17 mouse cellular contexts compared by ENCODE assay signal in the genomic region with DNA sequence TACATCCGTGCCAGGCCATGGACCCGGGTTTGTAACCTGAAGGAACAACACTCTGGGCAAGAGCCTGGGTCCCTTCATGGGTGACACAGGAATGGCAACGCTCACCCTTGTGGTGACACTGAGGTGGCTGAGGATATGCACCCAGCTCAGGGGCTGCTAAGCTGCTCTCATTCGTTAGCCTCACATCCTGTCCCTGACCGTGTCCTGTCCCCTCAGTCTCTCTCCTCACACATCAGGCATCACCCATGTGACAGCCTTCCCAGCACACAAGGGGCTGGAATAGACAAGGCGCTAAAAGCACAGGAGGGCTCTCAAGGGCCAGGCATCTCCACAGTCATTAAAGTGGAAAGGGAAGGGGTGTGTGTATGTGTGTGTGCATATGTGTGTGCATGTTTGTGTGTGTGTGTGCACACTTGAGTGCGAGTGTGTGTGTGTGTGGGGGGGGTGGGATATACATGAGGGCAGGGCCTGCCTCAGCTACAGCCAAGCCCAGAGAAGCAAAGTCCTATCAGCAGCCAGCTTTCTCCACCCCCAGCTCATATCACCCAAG. TPM values are rescaled to one million over a fixed set of nuclear protein-coding genes. Genes with fewer than 3 reads are reported as not detected.
DNase-seq lines count a peak whose midpoint lies in the region; ATAC-seq and TF ChIP-seq lines count a peak whose summit lies in the region.
"Had no signal": no experiment of that assay in that cellular context is flagged by ENCODE, and none has a peak within 500 bp of the region (broad histone marks: within the 10 kb centered on the region; RNA-seq: fewer than 3 reads in every experiment).

No protein-coding gene starts in this region.

- no peak for TF ChIP-seq POLR2A in CH12.LX (IDR thresholded peaks at IDR 0.05; ENCODE audit: low read depth, low read length)

- no peaks in the 10 kb centered on the region for H3K36me3 ChIP-seq in heart, embryonic 13.5 days
- no peaks in the 10 kb centered on the region for H3K36me3 ChIP-seq in lung, postnatal 0 days (ENCODE audit: insufficient read depth, low read length)
- H3K36me3 ChIP-seq in CH12.LX (replicated peaks in 1 of 2; ENCODE audit: control insufficient read depth in 1 of 2, insufficient read depth in 1 of 2, low read length in 1 of 2): peaks cover 4 to 53% of the 10 kb centered on the region in 2 experiments
- H3K36me3 ChIP-seq in kidney, embryonic 15.5 days: no peaks in the 10 kb centered on the region
- H3K36me3 ChIP-seq: embryonic facial prominence, embryonic 15.5 days; forebrain, embryonic 12.5 days had no signal

- in situ Hi-C loops in CH12.LX (cut with MboI; ENCODE audit: low pct_ligation_motif_present, low pct_unique_long_range_greater_than_20kb, low sequenced_read_pairs): loop anchor here (10.0 to 25.0 kb wide), 3 partner anchors 167 to 790 kb away; partner anchors contain the start of gene Cpn2

- H3K79me2 ChIP-seq in CH12.LX (replicated peaks; ENCODE audit: control insufficient read depth, extremely low read depth, insufficient read depth, poor library complexity, severe bottlenecking): no peaks in the 10 kb centered on the region; the same call in 1 of the 2 replicates

- dilution Hi-C loops in CH12.LX (cut with MboI; ENCODE audit: extremely low pct_ligation_motif_present, extremely low pct_unique_long_range_greater_than_20kb, low sequenced_read_pairs): no loop called here

- H3K4me2 ChIP-seq in heart, embryonic 13.5 days: no peak overlapping the region
- no peak overlapping the region for H3K4me2 ChIP-seq in lung, postnatal 0 days (replicated peaks; ENCODE audit: low read depth, low read length)
- H3K4me2 ChIP-seq in CH12.LX (ENCODE audit: insufficient read depth, low read depth, poor library complexity, severe bottlenecking): no peak overlapping the region
- no peak overlapping the region for H3K4me2 ChIP-seq in kidney, embryonic 15.5 days
- H3K4me2 ChIP-seq: embryonic facial prominence, embryonic 15.5 days; forebrain, embryonic 12.5 days; hindbrain, embryonic 14.5 days had no signal

- peak; percentile 1 for TF ChIP-seq RAD21 in CH12.LX (IDR thresholded peaks at IDR 0.05; ENCODE audit: low read depth, low read length)

- H3K27me3 ChIP-seq in heart, embryonic 13.5 days (replicated peaks): no peaks in the 10 kb centered on the region
- H3K27me3 ChIP-seq in lung, postnatal 0 days (replicated peaks; ENCODE audit: insufficient read depth, low read length): no peaks in the 10 kb centered on the region
- no peaks in the 10 kb centered on the region for H3K27me3 ChIP-seq in CH12.LX (replicated peaks)
- H3K27me3 ChIP-seq in kidney, embryonic 15.5 days: no peaks in the 10 kb centered on the region
- H3K27me3 ChIP-seq: embryonic facial prominence, embryonic 15.5 days; forebrain, embryonic 12.5 days had no signal

- peaks cover 51% of the 10 kb centered on the region for H3K4me1 ChIP-seq in heart, embryonic 13.5 days
- H3K4me1 ChIP-seq in lung, postnatal 0 days (ENCODE audit: insufficient read depth, low read depth, low read length): 0 out of 2 replicates have a peak, but pooled peaks cover 4% of the 10 kb centered on the region
- H3K4me1 ChIP-seq in CH12.LX (ENCODE audit: control insufficient read depth in 1 of 2, insufficient read depth in 2 of 2): peaks cover 17 to 55% of the 10 kb centered on the region in 2 experiments
- H3K4me1 ChIP-seq in kidney, embryonic 15.5 days: peaks cover 8% of the 10 kb centered on the region; the same call in 1 of the 2 replicates
- H3K4me1 ChIP-seq: forebrain, embryonic 12.5 days had no signal

- H3K9me3 ChIP-seq in heart, embryonic 13.5 days: no peaks in the 10 kb centered on the region
- no peaks in the 10 kb centered on the region for H3K9me3 ChIP-seq in lung, postnatal 0 days (ENCODE audit: low read length)
- H3K9me3 ChIP-seq in CH12.LX (replicated peaks; ENCODE audit: low read length): no peaks in the 10 kb centered on the region
- no peaks in the 10 kb centered on the region for H3K9me3 ChIP-seq in kidney, embryonic 15.5 days (replicated peaks)
- H3K9me3 ChIP-seq: embryonic facial prominence, embryonic 15.5 days; forebrain, embryonic 12.5 days had no signal

- H3K9ac ChIP-seq in heart, embryonic 13.5 days: peak overlapping the region; percentile 11; the same call in 1 of the 2 replicates
- H3K9ac ChIP-seq in lung, postnatal 0 days (replicated peaks; ENCODE audit: low read depth): no peak overlapping the region
- no peak overlapping the region for H3K9ac ChIP-seq in CH12.LX (ENCODE audit: insufficient read depth, low read depth)
- H3K9ac ChIP-seq in kidney, embryonic 15.5 days: no peak overlapping the region
- H3K9ac ChIP-seq: embryonic facial prominence, embryonic 15.5 days; forebrain, embryonic 12.5 days; hindbrain, embryonic 14.5 days had no signal

- 36% methylated on average over 7 of the region's 7 CpGs for WGBS in heart, embryonic 13.5 days
- WGBS in lung, postnatal 0 days: 51% methylated on average over 7 of the region's 7 CpGs
- WGBS in kidney, embryonic 15.5 days: 64% methylated on average over 7 of the region's 7 CpGs

- no peak for TF ChIP-seq EP300 in lung, postnatal 0 days (IDR thresholded peaks at IDR 0.05)
- no peak for TF ChIP-seq EP300 in CH12.LX (IDR thresholded peaks at IDR 0.05; ENCODE audit: low read length)

- H3K27ac ChIP-seq in heart, embryonic 13.5 days (replicated peaks): peak overlapping the region; percentile 13; the same call in 1 of the 2 replicates
- H3K27ac ChIP-seq in lung, postnatal 0 days (ENCODE audit: low read length): no peak overlapping the region
- no peak overlapping the region for H3K27ac ChIP-seq in CH12.LX (ENCODE audit: insufficient read depth, low read depth)
- H3K27ac ChIP-seq in kidney, embryonic 15.5 days: no peak overlapping the region
- H3K27ac ChIP-seq: forebrain, embryonic 12.5 days; hindbrain, embryonic 14.5 days had no signal

- no peak overlapping the region for H3K4me3 ChIP-seq in heart, embryonic 13.5 days
- H3K4me3 ChIP-seq in lung, postnatal 0 days (ENCODE audit: low read depth, low read length): no peak overlapping the region
- no peak overlapping the region for H3K4me3 ChIP-seq in CH12.LX (replicated peaks in 1 of 3; ENCODE audit: low read depth in 2 of 3, low read length in 2 of 3, poor library complexity in 1 of 3)
- no peak overlapping the region for H3K4me3 ChIP-seq in kidney, embryonic 15.5 days (replicated peaks)
- H3K4me3 ChIP-seq: embryonic facial prominence, embryonic 15.5 days; forebrain, embryonic 12.5 days had no signal

- ATAC-seq in heart, embryonic 13.5 days (ENCODE audit: extremely low read depth, insufficient number of reproducible peaks, low FRiP score, low TSS enrichment): no peak; the same call in 1 of the 2 replicates
- no peak for ATAC-seq in lung, postnatal 0 days
- no peak for ATAC-seq in kidney, embryonic 15.5 days (replicated peaks; ENCODE audit: low FRiP score)
- ATAC-seq: CD4-positive, CD25-positive, alpha-beta regulatory T cell, adult 4 months had no signal

- peak; percentile 18; the same call in 1 of the 2 replicates for TF ChIP-seq CTCF in lung, postnatal 0 days (IDR thresholded peaks at IDR 0.05)
- TF ChIP-seq CTCF in CH12.LX (conservative IDR thresholded peaks at IDR 0.05 in 1 of 2, IDR thresholded peaks at IDR 0.05 in 1 of 2; ENCODE audit: low read depth in 2 of 2, low read length in 2 of 2): no peak

- DNase-seq in heart, adult 18-20 months: no peak
- DNase-seq in lung, postnatal 0 days (ENCODE audit: low spot score): no peak
- no peak for DNase-seq in lung, postnatal 4 days
- DNase-seq in 416B (ENCODE audit: low read depth) (peak; percentile 21), CH12.LX (ENCODE audit: extremely low read depth) (no peak)
- DNase-seq in urinary bladder, adult 18-20 months (ENCODE audit: low spot score in 2 of 2): no peak
- DNase-seq: cerebellum, adult 9-10 months; gastrocnemius, postnatal 36 days; kidney, adult 18-20 months; layer of hippocampus, adult 9-11 months; thymus, postnatal 4 days had no signal

TF ChIP-seq in CH12.LX, 34 proteins besides CTCF, POLR2A, EP300 and RAD21:
- no peak for TF ChIP-seq BHLHE40 (IDR thresholded peaks at IDR 0.05; ENCODE audit: low read depth, low read length)
- TF ChIP-seq ELF1 (IDR thresholded peaks at IDR 0.05; ENCODE audit: low read depth, low read length): no peak
- no peak for TF ChIP-seq GABPA (IDR thresholded peaks at IDR 0.05; ENCODE audit: insufficient replicate concordance, low read depth, low read length)
- no peak for TF ChIP-seq IRF4 (IDR thresholded peaks at IDR 0.05; ENCODE audit: low read depth, low read length)
- no peak for TF ChIP-seq ZMIZ1 (IDR thresholded peaks at IDR 0.05; ENCODE audit: low read depth, low read length)
- no peak for TF ChIP-seq KAT2A (IDR thresholded peaks at IDR 0.05; ENCODE audit: insufficient replicate concordance, low read length)
- TF ChIP-seq USF2 (conservative IDR thresholded peaks at IDR 0.05; ENCODE audit: low read depth, low read length): no peak
- TF ChIP-seq NELFE (IDR thresholded peaks at IDR 0.05; ENCODE audit: low read depth, low read length): no peak
- TF ChIP-seq MYC (IDR thresholded peaks at IDR 0.05; ENCODE audit: low read depth, low read length): no peak
- TF ChIP-seq E2F4 (IDR thresholded peaks at IDR 0.05; ENCODE audit: insufficient replicate concordance, low read depth, low read length): no peak
- TF ChIP-seq ETS1 (conservative IDR thresholded peaks at IDR 0.05; ENCODE audit: low read depth, low read length): no peak
- no peak for TF ChIP-seq MAFK (IDR thresholded peaks at IDR 0.05; ENCODE audit: insufficient replicate concordance, low read length)
- TF ChIP-seq UBTF (IDR thresholded peaks at IDR 0.05; ENCODE audit: low read depth, low read length): no peak
- TF ChIP-seq SMC3 (IDR thresholded peaks at IDR 0.05; ENCODE audit: low read depth, low read length): no peak
- TF ChIP-seq JUN (IDR thresholded peaks at IDR 0.05; ENCODE audit: insufficient read depth, low read depth, low read length): no peak
- no peak for TF ChIP-seq POLR2AphosphoS2 (IDR thresholded peaks at IDR 0.05; ENCODE audit: low read depth, low read length)

RNA-seq across cellular contexts. Expression of gene Xxylt1, which starts 29.0 kb away (rescaled TPM):
- 8.4 and 9.8 TPM in 2 replicates for polyA plus RNA-seq in heart, embryonic 13.5 days (2015; fragmentation: Nextera tagmentation; extraction: Ambion mirVana)
- total RNA-seq in heart, adult 18-20 months (2021): 10 to 100 TPM; 10.2 to 10.9 TPM
- polyA plus RNA-seq in lung, postnatal 0 days (2015; fragmentation: Nextera tagmentation; extraction: Ambion mirVana): 8.0 and 8.2 TPM in 2 replicates
- total RNA-seq in CH12.LX (2012; rRNA removed) (21.5 and 23.8 TPM in 2 replicates), CH12.LX (2014; rRNA removed) (43.4 and 45.7 TPM in 2 replicates)
- 27.4 and 35.1 TPM in 2 replicates for polyA plus RNA-seq in CH12.LX (2012; ENCODE audit: insufficient read length, low read depth)
- polyA plus RNA-seq in kidney, embryonic 15.5 days (2015; fragmentation: Nextera tagmentation; extraction: Ambion mirVana): 19.2 and 20.2 TPM in 2 replicates
